Mouse (Mus musculus) liver, embryonic 14.5 days (tissue): ENCODE results near the gene Sash1.

Source experiments
- CTCF ChIP-seq: IDR thresholded peaks from 2 replicates; pipeline ENCODE4 v1.5.1; 2016; ENCODE audit warnings: antibody characterized with exemption, low read depth, control low read depth
- EP300 ChIP-seq: IDR thresholded peaks from 2 replicates; pipeline ENCODE4 v1.6.1; 2016; ENCODE audit warnings: antibody characterized with exemption, low read depth

GRCm38 (mm10) chr10:8746082-8746696, 139.7 kb downstream of the Sash1 start:
- no peak for TF ChIP-seq CTCF
- TF ChIP-seq EP300 = no peak
